42 mouse cellular contexts compared by ENCODE assay signal in the genomic region with DNA sequence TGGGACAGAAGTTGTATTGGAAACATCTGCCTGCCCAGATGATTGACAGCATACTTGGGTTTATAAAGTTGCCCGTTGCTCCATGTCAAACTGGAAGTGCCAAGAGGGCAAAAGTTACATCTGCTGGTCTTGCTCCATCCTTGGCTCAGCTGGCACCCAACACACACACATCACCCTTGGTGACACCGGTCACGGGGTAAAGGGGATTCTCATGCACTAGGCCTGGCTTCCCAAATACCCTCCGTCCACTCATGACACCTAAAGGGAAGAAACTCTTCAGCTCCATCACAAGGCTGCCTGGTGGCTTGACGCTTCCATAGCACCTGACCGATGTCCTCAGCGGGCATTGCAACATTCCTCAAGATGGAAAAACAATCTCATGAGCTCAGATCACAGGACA. TPM values are rescaled to one million over a fixed set of nuclear protein-coding genes. Genes with fewer than 3 reads are reported as not detected.
A peak's percentile ranks its signal among the peaks of the same experiment; 100 is the strongest.
DNase-seq lines count a peak whose midpoint lies in the region; ATAC-seq and TF ChIP-seq lines count a peak whose summit lies in the region.
"Had no signal": no experiment of that assay in that cellular context is flagged by ENCODE, and none has a peak within 500 bp of the region (broad histone marks: within the 10 kb centered on the region; RNA-seq: fewer than 3 reads in every experiment).

No protein-coding gene starts in this region.

- WGBS in heart, embryonic 12.5 days = 89% methylated on average over 7 of the region's 7 CpGs
- 80% methylated on average over 7 of the region's 7 CpGs for WGBS in lung, adult 2 months

- H3K27me3 ChIP-seq in heart, embryonic 12.5 days (replicated peaks) = no peaks in the 10 kb centered on the region
- H3K27me3 ChIP-seq: CH12.LX; embryonic facial prominence, embryonic 12.5 days; forebrain, embryonic 15.5 days had no signal

- H3K9me3 ChIP-seq in heart, embryonic 12.5 days (replicated peaks) = no peaks in the 10 kb centered on the region
- H3K9me3 ChIP-seq: embryonic facial prominence, embryonic 12.5 days; forebrain, embryonic 10.5 days; forebrain, embryonic 15.5 days; midbrain, embryonic 13.5 days had no signal

- no peaks in the 10 kb centered on the region for H3K36me3 ChIP-seq in heart, embryonic 12.5 days
- H3K36me3 ChIP-seq: embryonic facial prominence, embryonic 12.5 days; forebrain, embryonic 10.5 days; forebrain, embryonic 15.5 days; midbrain, embryonic 13.5 days had no signal

- no peak overlapping the region for H3K27ac ChIP-seq in heart, embryonic 12.5 days (ENCODE audit: poor library complexity, severe bottlenecking)
- H3K27ac ChIP-seq: embryonic facial prominence, embryonic 12.5 days; forebrain, embryonic 10.5 days; forebrain, embryonic 15.5 days; hindbrain, embryonic 14.5 days; macrophage; midbrain, embryonic 13.5 days had no signal

- TF ChIP-seq POLR2A in lung, adult 2 months (IDR thresholded peaks at IDR 0.05; ENCODE audit: borderline replicate concordance, extremely low read depth, low read depth, low read length) = no peak

- H3K4me2 ChIP-seq in heart, embryonic 12.5 days = no peak overlapping the region
- H3K4me2 ChIP-seq: embryonic facial prominence, embryonic 12.5 days; forebrain, embryonic 15.5 days; heart, embryonic 11.5 days; hindbrain, embryonic 14.5 days; liver, embryonic 11.5 days; midbrain, embryonic 13.5 days had no signal

- peak; percentile 11 for DNase-seq in adrenal gland, adult 2 months
- no peak for DNase-seq in adrenal gland, postnatal 4 days (ENCODE audit: low spot score in 2 of 2)
- DNase-seq in heart, adult 11 months = peak; percentile 79
- DNase-seq in lung, postnatal 10 days = peak; percentile 39
- no peak for DNase-seq in lung, adult 2 months
- no peak for DNase-seq in embryo, embryonic 10.5 days (ENCODE audit: low spot score)
- DNase-seq: cerebellum, adult 11 months; cerebellum, adult 9-10 months; cerebellum, postnatal 36 days; embryo, embryonic 11 days; gastrocnemius, postnatal 10 days; kidney, postnatal 14 days; thymus, postnatal 14 days had no signal

- no peak overlapping the region for H3K9ac ChIP-seq in heart, embryonic 12.5 days
- H3K9ac ChIP-seq: embryonic facial prominence, embryonic 12.5 days; forebrain, embryonic 15.5 days; hindbrain, embryonic 14.5 days; midbrain, embryonic 13.5 days had no signal

- H3K4me1 ChIP-seq in heart, embryonic 12.5 days (replicated peaks) = no peaks in the 10 kb centered on the region
- H3K4me1 ChIP-seq in lung, adult 2 months (ENCODE audit: control insufficient read depth, insufficient read depth, low read length) = no peaks in the 10 kb centered on the region
- H3K4me1 ChIP-seq: embryonic facial prominence, embryonic 12.5 days; forebrain, embryonic 10.5 days; forebrain, embryonic 15.5 days; midbrain, embryonic 13.5 days had no signal

- H3K4me3 ChIP-seq in heart, embryonic 12.5 days = no peak overlapping the region
- H3K4me3 ChIP-seq in lung, adult 2 months (replicated peaks; ENCODE audit: extremely low read depth, low read depth, low read length) = no peak overlapping the region
- H3K4me3 ChIP-seq: embryonic facial prominence, embryonic 12.5 days; forebrain, embryonic 10.5 days; forebrain, embryonic 15.5 days; midbrain, embryonic 13.5 days had no signal

- no peak for TF ChIP-seq CTCF in lung, adult 2 months (IDR thresholded peaks at IDR 0.05; ENCODE audit: insufficient read depth, low read length)

- ATAC-seq in heart, embryonic 12.5 days (ENCODE audit: insufficient number of reproducible peaks, low FRiP score) = no peak
- ATAC-seq: activated CD4-positive, CD25-positive, alpha-beta regulatory T cell, adult 4 months; forebrain, embryonic 15.5 days; intestine, postnatal 0 days; midbrain, embryonic 13.5 days had no signal

RNA-seq across cellular contexts. Expression of a gene that starts 4.0 kb away (rescaled TPM):
- not detected for total RNA-seq in adrenal gland, adult 2 months (2021)
- not detected in 2 replicates for polyA plus RNA-seq in adrenal gland, adult 2 months (2012; rRNA removed)
- not detected for total RNA-seq in adrenal gland, postnatal 4 days (2021)
- polyA plus RNA-seq in heart, embryonic 12.5 days (2016; fragmentation: Nextera tagmentation; extraction: Ambion mirVana) = not detected in 2 replicates
- 0.43 and 1.5 TPM in 2 replicates for polyA plus RNA-seq in lung, adult 2 months (2012; rRNA removed)
- total RNA-seq: CH12.LX; ES-E14; gastrocnemius, postnatal 10 days; granulocyte monocyte progenitor cell, adult 5-6 weeks; layer of hippocampus, adult 18-20 months; layer of hippocampus, postnatal 10 days; left cerebral cortex, adult 18-20 months; left cerebral cortex, postnatal 14 days; megakaryocyte-erythroid progenitor cell, adult 5-6 weeks; monocyte, adult 5-6 weeks had no signal
- polyA plus RNA-seq: activated CD4-positive, CD25-positive, alpha-beta regulatory T cell, adult 4 months; C2C12; embryonic facial prominence, embryonic 12.5 days; forebrain, embryonic 10.5 days; forebrain, embryonic 15.5 days; frontal cortex, adult 2 months; heart, embryonic 11.5 days; heart, postnatal 0 days; hindbrain, embryonic 14.5 days; intestine, postnatal 0 days; kidney, embryonic 14.5 days; limb, embryonic 11.5 days; liver, embryonic 11.5 days; macrophage; midbrain, embryonic 13.5 days; neural tube, embryonic 14.5 days; stomach, embryonic 14.5 days; testis, adult 2 months; urinary bladder, adult 2 months had no signal

RNA-seq across cellular contexts. Expression of a gene that starts 36.7 kb away (rescaled TPM):
- total RNA-seq in adrenal gland, adult 2 months (2021) = under 1 TPM in 1 of 2 experiments, not detected in 1; 0.21 TPM
- not detected in 2 replicates for polyA plus RNA-seq in adrenal gland, adult 2 months (2012; rRNA removed)
- total RNA-seq in adrenal gland, postnatal 4 days (2021) = under 1 TPM; 0.45 to 0.68 TPM
- polyA plus RNA-seq in heart, embryonic 12.5 days (2016; fragmentation: Nextera tagmentation; extraction: Ambion mirVana) = 0.08 and 0.11 TPM in 2 replicates
- 3.2 and 6.4 TPM in 2 replicates for polyA plus RNA-seq in lung, adult 2 months (2012; rRNA removed)
- total RNA-seq: layer of hippocampus, adult 18-20 months; left cerebral cortex, adult 18-20 months had no signal
- polyA plus RNA-seq: kidney, embryonic 14.5 days; testis, adult 2 months had no signal

RNA-seq across cellular contexts. Expression of a gene that starts 45.4 kb away (rescaled TPM):
- total RNA-seq in adrenal gland, adult 2 months (2021) = 100 to 1,000 TPM; 180 to 191 TPM
- polyA plus RNA-seq in adrenal gland, adult 2 months (2012; rRNA removed) = 108 and 124 TPM in 2 replicates
- 100 to 1,000 TPM; 198 to 205 TPM for total RNA-seq in adrenal gland, postnatal 4 days (2021)
- polyA plus RNA-seq in heart, embryonic 12.5 days (2016; fragmentation: Nextera tagmentation; extraction: Ambion mirVana) = 478 and 484 TPM in 2 replicates
- 177 and 180 TPM in 2 replicates for polyA plus RNA-seq in lung, adult 2 months (2012; rRNA removed)

Comparison
In these comparisons a context has a peak if more than half of its experiments do, and no peak if none do; other contexts are left out.
1. DNase-seq: peak in adrenal gland, adult 2 months (single experiment), heart, adult 11 months (single experiment) and lung, postnatal 10 days (single experiment); none in adrenal gland, postnatal 4 days (0 of 2), lung, adult 2 months (single experiment) and embryo, embryonic 10.5 days (single experiment).